Mouse (Mus musculus) right cerebral cortex, postnatal 25 days (tissue): Measurements from ENCODE around the gene Galnt16.
A peak's percentile ranks its signal among the peaks of the same experiment; 100 is the strongest.

ENCODE experiments used
- DNase-seq: peaks from one replicate; pipeline ENCODE4 v3.0.0; 2022

Galnt16 gene

GRCm38 (mm10) chr12:80533876-80534275 is 15.8 kb downstream of the Galnt16 start:
- no peak for DNase-seq

- no peak for DNase-seq
These were observed 19.2 kb downstream of the Galnt16 start for GRCm38 (mm10) chr12:80537313-80537712.

GRCm38 (mm10) chr12:80538311-80538710 is 20.2 kb downstream of the Galnt16 start:
- no peak for DNase-seq

GRCm38 (mm10) chr12:80545310-80545709 is 27.2 kb downstream of the Galnt16 start:
- DNase-seq = no peak

GRCm38 (mm10) chr12:80549646-80550045 is 31.6 kb downstream of the Galnt16 start:
- no peak for DNase-seq

GRCm38 (mm10) chr12:80553157-80553556 is 35.1 kb downstream of the Galnt16 start:
- DNase-seq = no peak

GRCm38 (mm10) chr12:80554312-80554711 is 36.2 kb downstream of the Galnt16 start:
- DNase-seq = no peak

GRCm38 (mm10) chr12:80561904-80562303 is 43.8 kb downstream of the Galnt16 start:
- no peak for DNase-seq

- DNase-seq = no peak
These were observed 44.7 kb downstream of the Galnt16 start for GRCm38 (mm10) chr12:80562793-80563192.

- no peak for DNase-seq
These were observed 46.9 kb downstream of the Galnt16 start for GRCm38 (mm10) chr12:80564990-80565389.

- DNase-seq = no peak
These were observed 47.7 kb downstream of the Galnt16 start for GRCm38 (mm10) chr12:80565793-80566192.

GRCm38 (mm10) chr12:80566502-80566901 is 48.4 kb downstream of the Galnt16 start:
- DNase-seq = no peak

GRCm38 (mm10) chr12:80567375-80567774 is 49.3 kb downstream of the Galnt16 start:
- DNase-seq = peak; percentile 43

GRCm38 (mm10) chr12:80569561-80569960 is 51.5 kb downstream of the Galnt16 start:
- DNase-seq = no peak

GRCm38 (mm10) chr12:80574318-80574717 is 56.2 kb downstream of the Galnt16 start:
- DNase-seq = no peak

- DNase-seq = peak; percentile 72
These were observed 56.8 kb downstream of the Galnt16 start for GRCm38 (mm10) chr12:80574825-80575371.

GRCm38 (mm10) chr12:80577049-80577448 is 59.0 kb downstream of the Galnt16 start:
- DNase-seq = no peak

- DNase-seq = no peak
These were observed 63.3 kb downstream of the Galnt16 start for GRCm38 (mm10) chr12:80581357-80581756.

- DNase-seq = peak; percentile 36
These were observed 66.9 kb downstream of the Galnt16 start for GRCm38 (mm10) chr12:80584973-80585372.

GRCm38 (mm10) chr12:80594141-80594540 is 76.1 kb downstream of the Galnt16 start:
- DNase-seq = no peak

- DNase-seq = no peak
These were observed 76.7 kb downstream of the Galnt16 start for GRCm38 (mm10) chr12:80594781-80595180.

GRCm38 (mm10) chr12:80595566-80595965 is 77.5 kb downstream of the Galnt16 start:
- no peak for DNase-seq

GRCm38 (mm10) chr12:80595968-80596367 is 77.9 kb downstream of the Galnt16 start:
- DNase-seq = no peak

GRCm38 (mm10) chr12:80598236-80598635 is 80.2 kb downstream of the Galnt16 start:
- no peak for DNase-seq

- peak; percentile 27 for DNase-seq
These were observed 80.7 kb downstream of the Galnt16 start for GRCm38 (mm10) chr12:80598756-80599155.
